Mouse (Mus musculus): ENCODE data around the gene Gm28372. TPM values are rescaled to one million over a fixed set of nuclear protein-coding genes. Genes with fewer than 3 reads are reported as not detected.

Gm28372 gene
- polyA plus RNA-seq, 1 experiment from 2014 or later = not detected

DNA sequence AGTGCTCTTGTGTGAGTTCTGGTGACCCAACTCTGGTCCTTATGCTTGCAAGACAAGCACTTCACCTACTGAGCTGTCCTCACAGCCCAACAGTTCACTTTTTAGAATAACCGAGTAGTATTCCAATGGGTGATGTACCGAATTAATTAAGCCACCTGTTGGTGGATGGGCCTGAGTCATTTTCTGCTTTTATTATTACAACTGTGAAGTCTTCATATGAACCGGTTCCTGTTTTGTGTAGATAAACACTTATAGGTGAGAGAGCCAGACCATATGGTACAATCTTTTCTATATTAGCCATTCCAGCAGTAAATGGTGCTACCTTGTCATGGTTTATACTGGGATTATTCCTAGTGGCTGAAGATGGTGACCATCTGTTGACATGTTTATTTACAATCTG lies 7.7 kb downstream of the Gm28372 start:
- no peak overlapping the region for H3K4me2 ChIP-seq
- H3K4me3 ChIP-seq = no peak overlapping the region
- H3K27me3 ChIP-seq = no peaks in the 10 kb centered on the region
- H3K9ac ChIP-seq = no peak overlapping the region
- no peaks in the 10 kb centered on the region for H3K36me3 ChIP-seq
- no peak overlapping the region for H3K27ac ChIP-seq
- peaks cover 6% of the 10 kb centered on the region; the same call in 1 of the 2 replicates for H3K4me1 ChIP-seq (replicated peaks)
- no peak for ATAC-seq (replicated peaks; ENCODE audit: insufficient number of reproducible peaks, insufficient read depth, low FRiP score, low read depth)
- 73% methylated on average over 3 of the region's 3 CpGs for WGBS
- H3K9me3 ChIP-seq (replicated peaks) = no peaks in the 10 kb centered on the region

DNA sequence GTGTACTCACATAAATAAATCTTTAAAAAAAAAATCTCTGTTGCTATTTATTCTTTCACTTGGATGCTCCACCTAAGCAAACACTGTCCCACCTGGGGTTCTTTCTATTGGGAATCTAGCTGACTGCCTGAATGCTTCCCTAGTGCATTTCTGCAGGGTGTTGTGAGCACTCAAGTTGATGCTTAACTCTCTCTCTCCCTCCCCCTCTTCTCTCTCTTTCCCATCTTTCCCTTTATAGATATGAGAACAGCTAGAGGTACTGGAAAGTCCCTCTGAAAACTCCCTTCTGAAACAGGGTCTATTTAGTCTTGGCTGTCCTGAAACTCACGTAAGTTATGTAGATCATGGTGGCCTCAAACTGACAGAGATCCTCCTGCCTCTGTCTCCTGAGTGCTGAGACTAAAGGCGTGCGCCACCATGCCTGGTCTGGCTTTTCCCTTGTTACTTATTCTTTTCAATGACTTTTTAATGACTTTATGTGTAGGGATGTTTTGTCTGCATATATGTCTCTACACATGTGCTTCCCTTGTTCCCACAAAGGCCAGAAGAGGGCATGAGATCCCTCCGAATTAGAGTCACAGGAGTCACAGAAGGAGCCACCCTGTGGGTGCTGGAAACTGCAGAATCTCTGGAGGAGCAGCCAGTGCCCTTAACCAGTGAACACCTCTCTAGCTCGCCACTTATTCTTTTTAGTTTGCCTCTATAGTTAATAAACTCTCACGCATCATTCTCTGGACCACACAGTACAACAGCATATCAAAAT lies 9.2 kb downstream of the Gm28372 start:
- Histone ChIP-seq H3K27ac (no peak overlapping the region), H3K4me2 (no peak overlapping the region), H3K9me3 (replicated peaks) (no peaks in the 10 kb centered on the region), H3K4me3 (no peak overlapping the region), H3K9ac (no peak overlapping the region), H3K36me3 (peaks cover 6% of the 10 kb centered on the region; the same call in 1 of the 2 replicates), H3K27me3 (no peaks in the 10 kb centered on the region), H3K4me1 (replicated peaks) (0 out of 2 replicates have a peak, but pooled peaks cover 2% of the 10 kb centered on the region)
- ATAC-seq (replicated peaks; ENCODE audit: insufficient number of reproducible peaks, insufficient read depth, low FRiP score, low read depth) = no peak
- 72% methylated on average over 6 of the region's 6 CpGs for WGBS

DNA sequence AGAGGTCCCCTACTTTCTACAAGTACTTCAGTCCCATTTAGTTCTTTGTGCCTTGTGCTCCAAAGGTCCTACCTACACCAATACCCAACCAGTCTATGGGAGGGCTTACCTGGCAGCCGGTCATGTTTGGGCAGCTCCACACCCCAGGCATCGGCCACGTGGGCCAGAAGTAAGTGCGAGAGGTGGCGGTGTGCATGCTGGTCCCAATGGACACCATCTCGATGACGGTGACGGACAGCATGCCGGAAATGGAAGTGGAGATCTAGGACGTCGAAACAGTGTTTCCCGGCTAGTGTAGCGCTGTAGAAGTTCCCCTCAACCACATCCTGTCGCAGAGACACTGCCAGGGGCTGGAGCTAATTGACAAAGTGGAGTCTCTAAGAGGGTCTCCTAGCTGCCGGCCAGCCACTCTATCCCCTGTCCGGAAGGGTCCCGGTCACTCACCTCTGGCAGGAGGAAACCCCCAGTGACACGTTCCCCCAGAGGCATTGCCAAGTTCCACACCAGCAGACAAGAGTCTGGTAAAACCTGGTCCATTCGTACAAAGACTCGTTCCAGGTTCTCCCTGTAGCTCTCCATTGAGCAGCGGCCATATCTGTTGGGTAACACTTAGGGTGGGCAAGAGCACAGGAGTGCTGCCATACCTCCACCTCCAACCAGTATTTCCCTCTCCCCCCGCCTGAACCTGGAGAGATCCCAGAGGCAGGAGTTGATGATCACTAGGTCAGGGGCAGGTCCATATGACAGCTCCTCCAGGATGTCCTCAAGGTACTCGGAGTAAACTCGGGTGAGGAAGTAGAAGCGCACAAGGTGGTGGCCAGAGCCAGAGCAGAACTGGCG lies 17.0 kb downstream of the Gm28372 start:
- Histone ChIP-seq H3K27ac (no peak overlapping the region), H3K9me3 (replicated peaks) (no peaks in the 10 kb centered on the region), H3K9ac (no peak overlapping the region), H3K4me1 (replicated peaks) (peaks cover 12% of the 10 kb centered on the region), H3K4me2 (no peak overlapping the region), H3K36me3 (peaks cover 6% of the 10 kb centered on the region; the same call in 1 of the 2 replicates), H3K4me3 (no peak overlapping the region), H3K27me3 (no peaks in the 10 kb centered on the region)
- no peak for ATAC-seq (replicated peaks; ENCODE audit: insufficient number of reproducible peaks, insufficient read depth, low FRiP score, low read depth)
- WGBS = 94% methylated on average over 26 of the region's 26 CpGs

DNA sequence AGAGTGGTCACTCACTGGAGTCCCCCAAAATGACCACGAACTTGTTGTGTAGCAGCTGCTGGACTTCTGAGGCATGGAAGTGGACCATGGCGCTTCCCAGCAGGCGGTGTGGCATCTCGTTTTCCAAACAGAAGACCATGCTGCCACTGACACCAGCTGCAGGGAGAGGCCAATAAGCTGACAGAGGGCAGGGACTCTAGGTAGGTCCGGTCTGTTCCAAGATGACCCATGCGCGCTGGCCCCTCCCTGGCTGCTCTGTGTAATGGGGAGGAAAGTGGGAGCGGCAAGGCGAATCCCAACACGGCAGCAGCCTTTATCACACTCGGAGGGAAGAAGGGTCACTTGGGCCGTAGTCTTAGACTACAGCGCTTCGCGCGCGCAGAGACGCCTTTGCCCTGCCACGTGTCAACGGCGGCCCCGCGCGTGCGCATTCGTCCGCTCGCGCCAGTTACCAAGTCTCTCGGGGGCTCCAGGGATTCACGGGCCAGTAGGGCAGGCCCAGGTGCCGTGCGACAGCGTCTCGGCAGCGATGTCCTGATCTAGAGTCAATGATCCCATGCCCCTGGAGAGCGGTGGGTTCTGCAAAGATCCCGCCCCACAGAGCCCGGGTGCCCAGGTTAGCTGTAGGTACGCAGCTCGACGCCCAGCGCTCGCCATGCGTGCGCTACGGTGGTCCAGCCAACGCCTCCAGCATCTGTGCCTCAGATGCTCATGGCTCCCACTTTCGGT lies 18.5 kb downstream of the Gm28372 start:
- H3K9ac ChIP-seq = peak overlapping the region; percentile 86
- 13% methylated on average over 49 of the region's 49 CpGs for WGBS
- no peaks in the 10 kb centered on the region for H3K27me3 ChIP-seq
- peak overlapping the region; percentile 91 for H3K27ac ChIP-seq
- peak overlapping the region; percentile 94 for H3K4me2 ChIP-seq
- peak overlapping the region; percentile 91 for H3K4me3 ChIP-seq
- peaks cover 12% of the 10 kb centered on the region for H3K4me1 ChIP-seq (replicated peaks)
- H3K9me3 ChIP-seq (replicated peaks) = no peaks in the 10 kb centered on the region
- ATAC-seq (replicated peaks; ENCODE audit: insufficient number of reproducible peaks, insufficient read depth, low FRiP score, low read depth) = peak; percentile 59
- peaks cover 6% of the 10 kb centered on the region; the same call in 1 of the 2 replicates for H3K36me3 ChIP-seq

DNA sequence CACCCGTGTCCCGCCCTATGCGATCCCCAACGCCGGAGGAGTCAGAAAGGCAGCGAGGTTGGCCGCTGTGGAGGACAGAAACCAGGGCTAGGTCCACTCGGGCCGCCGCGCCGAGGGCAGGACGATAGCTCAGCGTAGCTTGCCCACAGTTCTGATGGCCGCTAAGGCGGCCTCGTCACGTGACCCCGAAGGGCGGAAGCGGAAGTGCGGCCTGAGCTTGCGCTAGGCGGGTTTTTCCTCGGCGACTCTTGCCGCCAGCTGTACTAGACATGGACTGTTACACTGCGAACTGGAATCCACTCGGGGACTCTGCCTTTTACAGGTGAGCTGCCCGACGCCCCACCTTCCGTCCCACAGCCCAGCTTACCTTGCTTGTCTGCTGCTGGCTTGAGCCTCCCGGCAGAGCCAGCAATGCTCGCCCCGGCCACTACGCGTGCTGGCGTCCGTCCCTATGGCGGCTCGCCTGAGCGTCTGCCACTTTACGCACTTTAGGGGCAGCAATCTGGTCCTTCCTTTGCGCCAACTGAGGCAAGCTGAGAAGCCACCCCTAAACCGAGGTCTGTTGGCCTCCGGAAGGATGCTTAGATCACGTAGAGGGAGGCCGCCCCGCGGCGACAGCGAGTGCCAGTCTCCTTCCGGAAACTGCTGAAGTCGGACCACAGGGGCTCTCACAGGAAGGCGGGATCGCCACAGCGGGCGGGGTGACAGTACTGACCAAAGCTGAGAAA lies 19.3 kb downstream of the Gm28372 start, which contains the start of the genes Vps16 and Pced1a:
Vps16 (plus strand) TSS at position 214 of the 728 bp plus-strand sequence.
Pced1a (minus strand) TSS at position 576 of the 728 bp plus-strand sequence.
- H3K4me1 ChIP-seq (replicated peaks) = peaks cover 12% of the 10 kb centered on the region
- no peaks in the 10 kb centered on the region for H3K27me3 ChIP-seq
- WGBS = under 1% methylated on average over 58 of the region's 58 CpGs
- ATAC-seq (replicated peaks; ENCODE audit: insufficient number of reproducible peaks, insufficient read depth, low FRiP score, low read depth) = peak; percentile 92
- H3K4me2 ChIP-seq = peak within 1 kb of the TSS; percentile 94
- H3K9me3 ChIP-seq (replicated peaks) = no peaks in the 10 kb centered on the region
- H3K4me3 ChIP-seq = peak within 1 kb of the TSS; percentile 91
- H3K9ac ChIP-seq = peak within 1 kb of the TSS; percentile 86
- no peaks in the 10 kb centered on the region for H3K36me3 ChIP-seq
- peak within 1 kb of the TSS; percentile 91 for H3K27ac ChIP-seq

DNA sequence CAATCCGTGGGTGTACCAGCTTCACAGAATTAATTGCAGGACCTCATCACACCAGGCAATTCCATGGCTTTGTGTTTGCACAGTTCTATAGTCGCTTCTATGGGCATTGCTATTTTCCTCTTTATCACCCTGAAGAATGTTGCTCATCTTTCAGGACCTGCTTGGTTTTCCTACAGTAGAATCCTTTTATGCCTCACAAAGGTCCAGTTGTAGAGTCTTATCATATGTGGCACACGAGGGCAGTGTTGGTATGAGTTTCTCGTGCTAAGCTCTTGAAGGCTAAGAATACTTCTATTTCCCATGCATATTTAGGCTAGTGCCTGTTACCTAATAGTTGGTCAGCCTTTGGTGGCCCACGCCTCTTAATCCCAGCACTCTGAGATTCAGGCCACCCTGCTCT lies 20.1 kb downstream of the Gm28372 start:
- peak overlapping the region; percentile 91; the same call in 1 of the 2 replicates for H3K27ac ChIP-seq
- H3K36me3 ChIP-seq = no peaks in the 10 kb centered on the region

DNA sequence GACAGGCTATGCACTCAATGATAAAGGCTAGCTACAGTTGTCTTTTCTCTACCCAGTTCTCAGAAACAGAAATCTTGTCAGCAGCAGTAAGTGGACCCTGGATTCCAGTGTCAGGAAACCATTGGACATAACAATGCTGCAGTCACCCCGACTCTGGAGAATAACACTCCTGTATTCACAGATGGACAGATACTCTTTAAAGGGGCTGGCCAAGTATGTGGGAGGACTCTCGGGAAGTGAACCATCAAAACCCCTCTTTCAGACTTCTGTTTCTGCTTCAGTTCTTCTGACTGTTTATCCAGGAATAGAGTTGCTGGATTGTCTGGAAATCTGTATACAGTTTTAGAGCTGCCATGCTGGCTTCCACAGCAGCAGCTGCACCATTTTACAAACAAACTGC lies 24.8 kb downstream of the Gm28372 start:
- Histone ChIP-seq H3K4me2 (no peak overlapping the region), H3K4me1 (replicated peaks) (peaks cover 10% of the 10 kb centered on the region), H3K36me3 (no peaks in the 10 kb centered on the region), H3K27ac (no peak overlapping the region), H3K4me3 (no peak overlapping the region), H3K9me3 (replicated peaks) (no peaks in the 10 kb centered on the region), H3K9ac (no peak overlapping the region), H3K27me3 (no peaks in the 10 kb centered on the region)
- WGBS = 46% methylated on average over 2 of the region's 2 CpGs
- no peak for ATAC-seq (replicated peaks; ENCODE audit: insufficient number of reproducible peaks, insufficient read depth, low FRiP score, low read depth)

More for the DNA sequence above, 20.1 kb downstream of the Gm28372 start:
- Histone ChIP-seq H3K4me1 (replicated peaks) (peaks cover 12% of the 10 kb centered on the region), H3K9me3 (replicated peaks) (no peaks in the 10 kb centered on the region), H3K4me2 (peak overlapping the region; percentile 94), H3K4me3 (peak overlapping the region; percentile 91), H3K27me3 (no peaks in the 10 kb centered on the region), H3K9ac (peak overlapping the region; percentile 86)
- WGBS = 28% methylated on average over 5 of the region's 5 CpGs
- no peak for ATAC-seq (replicated peaks; ENCODE audit: insufficient number of reproducible peaks, insufficient read depth, low FRiP score, low read depth)

DNA sequence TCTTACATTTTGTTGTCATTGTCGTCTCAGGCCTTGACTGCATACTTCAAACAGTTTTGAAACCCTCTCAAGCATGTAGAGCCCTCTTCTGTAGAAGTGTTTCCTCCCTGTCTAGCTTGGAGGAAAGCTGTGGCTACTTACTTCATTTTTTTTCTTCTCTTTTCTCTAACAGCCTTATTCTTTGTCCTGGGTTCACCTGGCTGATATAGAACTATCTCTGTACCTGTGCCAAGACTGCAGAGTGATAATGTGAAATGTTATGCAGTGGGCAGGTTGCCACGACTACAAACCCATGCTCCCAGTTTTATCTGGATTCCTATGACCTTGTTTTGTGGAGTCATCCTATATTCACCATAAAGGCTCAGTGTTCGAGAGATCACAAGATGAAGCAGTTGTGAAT lies 25.4 kb downstream of the Gm28372 start:
- H3K4me3 ChIP-seq = no peak overlapping the region
- H3K9me3 ChIP-seq (replicated peaks) = no peaks in the 10 kb centered on the region
- H3K36me3 ChIP-seq = no peaks in the 10 kb centered on the region
- no peak overlapping the region for H3K9ac ChIP-seq
- peaks cover 4% of the 10 kb centered on the region for H3K4me1 ChIP-seq (replicated peaks)
- H3K27me3 ChIP-seq = no peaks in the 10 kb centered on the region
- H3K4me2 ChIP-seq = no peak overlapping the region
- H3K27ac ChIP-seq = no peak overlapping the region
- 67% methylated on average over 3 of the region's 3 CpGs for whole genome bisulfite sequencing
- ATAC-seq (replicated peaks; ENCODE audit: insufficient number of reproducible peaks, insufficient read depth, low FRiP score, low read depth) = no peak

DNA sequence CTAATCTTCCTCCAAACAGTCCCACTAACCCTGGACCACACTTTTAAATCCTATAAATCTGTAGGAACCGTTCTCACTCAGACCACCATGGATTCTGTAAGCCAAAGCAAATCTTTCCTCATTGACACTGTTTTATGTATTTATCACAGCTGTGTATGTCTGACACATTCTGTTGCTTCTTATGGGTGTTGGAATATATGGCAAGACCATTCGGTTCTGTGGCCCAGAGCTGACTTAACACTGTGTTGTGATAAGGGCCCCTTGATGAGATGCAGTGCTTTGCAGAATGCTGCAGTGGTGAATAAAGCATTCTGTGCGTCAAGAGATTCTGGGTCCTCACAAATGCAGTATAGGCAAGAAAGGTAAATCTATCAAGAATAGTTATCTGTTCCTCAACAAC lies 27.1 kb downstream of the Gm28372 start:
- Histone ChIP-seq H3K36me3 (no peaks in the 10 kb centered on the region), H3K4me3 (no peak overlapping the region), H3K9me3 (replicated peaks) (no peaks in the 10 kb centered on the region), H3K4me1 (replicated peaks) (peaks cover 4% of the 10 kb centered on the region), H3K4me2 (no peak overlapping the region), H3K9ac (no peak overlapping the region), H3K27ac (no peak overlapping the region), H3K27me3 (no peaks in the 10 kb centered on the region)
- ATAC-seq (replicated peaks; ENCODE audit: insufficient number of reproducible peaks, insufficient read depth, low FRiP score, low read depth) = no peak
- 77% methylated on average over 3 of the region's 3 CpGs for WGBS

DNA sequence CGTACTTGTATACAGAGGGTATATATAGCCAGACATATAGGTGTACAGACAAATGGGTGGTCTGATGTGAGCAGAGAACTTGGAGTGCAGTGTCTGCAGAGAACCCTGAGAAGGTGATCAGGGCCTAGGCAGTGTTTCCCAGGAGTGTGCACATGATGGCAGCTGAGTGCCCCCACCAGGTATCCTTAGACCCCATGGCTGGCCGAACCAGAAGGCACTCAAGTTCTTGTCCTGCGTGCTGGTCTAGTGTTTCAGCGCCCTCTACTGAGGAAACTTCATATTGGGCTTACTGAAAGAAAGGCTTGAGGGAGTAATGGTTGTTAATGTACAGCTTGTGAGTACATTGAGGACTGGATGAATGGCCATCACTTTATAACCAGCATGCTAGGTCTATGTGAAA lies 28.1 kb downstream of the Gm28372 start:
- Histone ChIP-seq H3K4me3 (no peak overlapping the region), H3K27ac (no peak overlapping the region), H3K9ac (no peak overlapping the region), H3K4me2 (no peak overlapping the region), H3K27me3 (no peaks in the 10 kb centered on the region), H3K4me1 (replicated peaks) (peaks cover 4% of the 10 kb centered on the region), H3K9me3 (replicated peaks) (no peaks in the 10 kb centered on the region), H3K36me3 (peaks cover 2% of the 10 kb centered on the region)
- no peak for ATAC-seq (replicated peaks; ENCODE audit: insufficient number of reproducible peaks, insufficient read depth, low FRiP score, low read depth)
- 26% methylated on average over 4 of the region's 4 CpGs for WGBS
